Mouse (Mus musculus) gonadal fat pad, adult 2 months (tissue): ENCODE data around the gene BC024978. TPM values are rescaled to one million over a fixed set of nuclear protein-coding genes. Genes with fewer than 3 reads are reported as not detected.

Experiments used
- DNase-seq: peaks from one replicate; pipeline ENCODE4 v3.0.0-alpha.2; 2012; ENCODE audit warnings: low read depth
- polyA plus RNA-seq: library from polyadenylated mRNA; depleted of rRNA; stranded (reverse); fragments of >200 nt; gene quantifications from 2 replicates; pipeline ENCODE4 v1.2.3, GENCODE M21; 2012; rRNA removed

The BC024978 gene
- polyA plus RNA-seq: 15.6 and 18.2 TPM in 2 replicates

- DNase-seq: peak; percentile 99
Measured at GRCm38 (mm10) chr7:27195681-27196611, at the start of gene BC024978, which contains the start of gene Snrpa. Gene BC024978, plus strand, starts transcription at chr7:27195781. Gene Snrpa, minus strand, starts transcription at chr7:27196271.

- no peak for DNase-seq
Measured at GRCm38 (mm10) chr7:27153205-27153764, 42.3 kb upstream of the BC024978 start, which contains the start of gene Cyp2t4. Gene Cyp2t4, plus strand, starts transcription at chr7:27153714.

GRCm38 (mm10) chr7:27156005-27156404 lies 39.6 kb upstream of the BC024978 start:
- DNase-seq: no peak

- no peak for DNase-seq
Measured at GRCm38 (mm10) chr7:27158171-27158570, 37.4 kb upstream of the BC024978 start.

GRCm38 (mm10) chr7:27159256-27159655 lies 36.3 kb upstream of the BC024978 start:
- DNase-seq: no peak

GRCm38 (mm10) chr7:27159882-27160281 lies 35.7 kb upstream of the BC024978 start:
- DNase-seq: no peak

- DNase-seq: no peak
Measured at GRCm38 (mm10) chr7:27160921-27161320, 34.7 kb upstream of the BC024978 start.

GRCm38 (mm10) chr7:27161744-27162143 lies 33.8 kb upstream of the BC024978 start:
- no peak for DNase-seq

- no peak for DNase-seq
Measured at GRCm38 (mm10) chr7:27162780-27163449, 32.7 kb upstream of the BC024978 start.

GRCm38 (mm10) chr7:27163450-27163805 lies 32.2 kb upstream of the BC024978 start:
- no peak for DNase-seq

- DNase-seq: no peak
Measured at GRCm38 (mm10) chr7:27164112-27164947, 31.3 kb upstream of the BC024978 start.

- DNase-seq: no peak
Measured at GRCm38 (mm10) chr7:27165007-27165655, 30.4 kb upstream of the BC024978 start.

GRCm38 (mm10) chr7:27165696-27166095 lies 29.9 kb upstream of the BC024978 start:
- no peak for DNase-seq

GRCm38 (mm10) chr7:27166229-27166613 lies 29.4 kb upstream of the BC024978 start:
- no peak for DNase-seq

GRCm38 (mm10) chr7:27166614-27167474 lies 28.7 kb upstream of the BC024978 start, which contains the start of gene Egln2:
Gene Egln2, minus strand, starts transcription at chr7:27166802.
- DNase-seq: no peak

GRCm38 (mm10) chr7:27167475-27168094 lies 28.0 kb upstream of the BC024978 start:
- no peak for DNase-seq

GRCm38 (mm10) chr7:27168371-27168770 lies 27.2 kb upstream of the BC024978 start:
- DNase-seq: no peak

- no peak for DNase-seq
Measured at GRCm38 (mm10) chr7:27170981-27171380, 24.6 kb upstream of the BC024978 start.

- no peak for DNase-seq
Measured at GRCm38 (mm10) chr7:27174496-27174895, 21.1 kb upstream of the BC024978 start.
